19 mouse cellular contexts compared by ENCODE assay signal in the genomic region with DNA sequence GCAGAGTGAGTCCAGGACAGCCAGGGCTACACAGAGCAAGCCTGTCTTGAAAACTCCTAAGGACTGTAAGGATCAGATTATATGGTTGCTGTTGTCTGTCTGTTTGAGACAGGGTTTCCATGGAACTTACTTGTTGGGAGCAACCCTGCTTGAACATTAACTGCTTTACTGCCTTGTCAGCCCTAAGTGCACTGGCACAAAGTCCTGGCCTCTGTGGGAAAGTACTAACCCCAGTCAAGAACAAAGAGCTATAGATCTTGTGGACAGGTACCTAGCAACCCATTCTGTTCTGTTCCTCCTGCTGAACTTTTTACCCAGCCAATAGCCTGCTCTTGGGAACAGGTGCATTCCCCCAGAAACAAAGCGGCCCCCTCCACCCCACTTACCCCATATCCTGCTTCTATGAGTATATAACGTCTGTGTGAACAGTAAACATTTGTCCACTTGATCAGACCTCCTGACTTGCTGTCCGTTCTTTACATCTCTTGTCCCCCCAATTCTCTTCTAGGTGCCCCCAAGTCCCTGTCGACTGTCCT. TPM values are rescaled to one million over a fixed set of nuclear protein-coding genes. Genes with fewer than 3 reads are reported as not detected.
A peak's percentile ranks its signal among the peaks of the same experiment; 100 is the strongest.
DNase-seq lines count a peak whose midpoint lies in the region; ATAC-seq lines count a peak whose summit lies in the region.
"Had no signal": no experiment of that assay in that cellular context is flagged by ENCODE, and none has a peak within 500 bp of the region (broad histone marks: within the 10 kb centered on the region; RNA-seq: fewer than 3 reads in every experiment).

No protein-coding gene starts in this region.

- ATAC-seq in midbrain, embryonic 11.5 days (ENCODE audit: low FRiP score) = no peak
- ATAC-seq in midbrain, embryonic 15.5 days (replicated peaks) = no peak

- H3K36me3 ChIP-seq in midbrain, embryonic 11.5 days (ENCODE audit: control insufficient read depth, insufficient read depth, low read length) = peaks cover 2% of the 10 kb centered on the region; the same call in 1 of the 2 replicates
- H3K36me3 ChIP-seq in midbrain, embryonic 15.5 days (replicated peaks) = peaks cover 27% of the 10 kb centered on the region; the same call in 1 of the 2 replicates

- no peak overlapping the region for H3K4me3 ChIP-seq in midbrain, embryonic 11.5 days (ENCODE audit: low read depth, low read length)
- no peak overlapping the region for H3K4me3 ChIP-seq in midbrain, embryonic 15.5 days
- H3K4me3 ChIP-seq: heart, adult 2 months; hindbrain, embryonic 15.5 days; liver, embryonic 13.5 days; lung, embryonic 15.5 days; midbrain, embryonic 12.5 days had no signal

- peak; percentile 37 for DNase-seq in midbrain, embryonic 11.5 days (ENCODE audit: low spot score, missing footprints)
- peak; percentile 67 for DNase-seq in kidney, adult 9 months
- peak; percentile 21 to 73 for DNase-seq in kidney, postnatal 25 days
- peak; percentile 69 for DNase-seq in yolk sac, embryonic 10.5 days (ENCODE audit: low spot score)
- DNase-seq in urinary bladder, adult 2 months (ENCODE audit: low spot score) = no peak
- DNase-seq in layer of hippocampus, postnatal 10 days (ENCODE audit: low spot score in 2 of 2) = no peak
- DNase-seq: cerebellum, postnatal 25 days; gastrocnemius, postnatal 10 days; heart, adult 2 months; heart, postnatal 14 days; liver, embryonic 13.5 days; right cerebral cortex, postnatal 14 days had no signal

- no peaks in the 10 kb centered on the region for H3K4me1 ChIP-seq in midbrain, embryonic 11.5 days (ENCODE audit: control insufficient read depth, insufficient read depth, low read length)
- peaks cover 3% of the 10 kb centered on the region for H3K4me1 ChIP-seq in midbrain, embryonic 15.5 days
- H3K4me1 ChIP-seq: lung, embryonic 15.5 days; midbrain, embryonic 12.5 days had no signal

- no peak overlapping the region for H3K27ac ChIP-seq in midbrain, embryonic 11.5 days (ENCODE audit: low read depth, low read length)
- no peak overlapping the region for H3K27ac ChIP-seq in midbrain, embryonic 15.5 days
- H3K27ac ChIP-seq: heart, adult 2 months; hindbrain, embryonic 15.5 days; liver, embryonic 13.5 days; lung, embryonic 15.5 days; macrophage; midbrain, embryonic 12.5 days had no signal

- H3K4me2 ChIP-seq in midbrain, embryonic 11.5 days = no peak overlapping the region
- no peak overlapping the region for H3K4me2 ChIP-seq in midbrain, embryonic 15.5 days
- H3K4me2 ChIP-seq: hindbrain, embryonic 15.5 days; liver, embryonic 13.5 days; lung, embryonic 15.5 days; midbrain, embryonic 12.5 days had no signal

- H3K27me3 ChIP-seq in midbrain, embryonic 11.5 days (ENCODE audit: control insufficient read depth, insufficient read depth, low read length) = no peaks in the 10 kb centered on the region
- H3K27me3 ChIP-seq in midbrain, embryonic 15.5 days (replicated peaks) = no peaks in the 10 kb centered on the region
- H3K27me3 ChIP-seq: hindbrain, embryonic 15.5 days; liver, embryonic 13.5 days; lung, embryonic 15.5 days; midbrain, embryonic 12.5 days had no signal

- 96% methylated on average over 4 of the region's 4 CpGs for WGBS in midbrain, embryonic 11.5 days
- WGBS in midbrain, embryonic 15.5 days = 94% methylated on average over 4 of the region's 4 CpGs

- no peaks in the 10 kb centered on the region for H3K9me3 ChIP-seq in midbrain, embryonic 11.5 days (ENCODE audit: control insufficient read depth, low read length)
- H3K9me3 ChIP-seq in midbrain, embryonic 15.5 days = no peaks in the 10 kb centered on the region
- H3K9me3 ChIP-seq: hindbrain, embryonic 15.5 days; liver, embryonic 13.5 days; lung, embryonic 15.5 days; midbrain, embryonic 12.5 days had no signal

- H3K9ac ChIP-seq in midbrain, embryonic 11.5 days (ENCODE audit: low read length) = no peak overlapping the region
- no peak overlapping the region for H3K9ac ChIP-seq in midbrain, embryonic 15.5 days
- H3K9ac ChIP-seq: hindbrain, embryonic 15.5 days; liver, embryonic 13.5 days; lung, embryonic 15.5 days; midbrain, embryonic 12.5 days had no signal

RNA-seq across cellular contexts. Expression of a gene that starts 14.5 kb away (rescaled TPM):
- 0.95 and 1.5 TPM in 2 replicates for polyA plus RNA-seq in midbrain, embryonic 11.5 days (2014; fragmentation: Nextera tagmentation; extraction: Ambion mirVana)
- 7.0 and 7.8 TPM in 2 replicates for polyA plus RNA-seq in midbrain, embryonic 15.5 days (2015; fragmentation: Nextera tagmentation; extraction: Ambion mirVana)
- 5.9 and 7.1 TPM in 2 replicates for polyA plus RNA-seq in urinary bladder, adult 2 months (2012; rRNA removed)
- 10 to 100 TPM; 41.4 to 42.9 TPM for total RNA-seq in layer of hippocampus, postnatal 10 days (2021)
- polyA plus RNA-seq: macrophage had no signal

RNA-seq across cellular contexts. Expression of a gene that starts 29.5 kb away (rescaled TPM):
- 2.0 and 2.3 TPM in 2 replicates for polyA plus RNA-seq in midbrain, embryonic 11.5 days (2014; fragmentation: Nextera tagmentation; extraction: Ambion mirVana)
- polyA plus RNA-seq in midbrain, embryonic 15.5 days (2015; fragmentation: Nextera tagmentation; extraction: Ambion mirVana) = 76.7 and 78.1 TPM in 2 replicates
- polyA plus RNA-seq in urinary bladder, adult 2 months (2012; rRNA removed) = 0.46 and 0.55 TPM in 2 replicates
- total RNA-seq in layer of hippocampus, postnatal 10 days (2021) = 100 to 1,000 TPM; 910 to 956 TPM
- polyA plus RNA-seq: macrophage had no signal

RNA-seq across cellular contexts. Expression of a gene that starts 38.2 kb away (rescaled TPM):
- polyA plus RNA-seq in midbrain, embryonic 11.5 days (2014; fragmentation: Nextera tagmentation; extraction: Ambion mirVana) = 20.0 and 26.9 TPM in 2 replicates
- 21.8 and 24.4 TPM in 2 replicates for polyA plus RNA-seq in midbrain, embryonic 15.5 days (2015; fragmentation: Nextera tagmentation; extraction: Ambion mirVana)
- 19.8 and 21.7 TPM in 2 replicates for polyA plus RNA-seq in urinary bladder, adult 2 months (2012; rRNA removed)
- total RNA-seq in layer of hippocampus, postnatal 10 days (2021) = 10 to 100 TPM; 36.8 to 37.0 TPM

RNA-seq across cellular contexts. Expression of a gene that starts 38.2 kb away (rescaled TPM):
- polyA plus RNA-seq in midbrain, embryonic 11.5 days (2014; fragmentation: Nextera tagmentation; extraction: Ambion mirVana) = 105 and 106 TPM in 2 replicates
- 114 and 116 TPM in 2 replicates for polyA plus RNA-seq in midbrain, embryonic 15.5 days (2015; fragmentation: Nextera tagmentation; extraction: Ambion mirVana)
- polyA plus RNA-seq in urinary bladder, adult 2 months (2012; rRNA removed) = 36.8 and 38.3 TPM in 2 replicates
- total RNA-seq in layer of hippocampus, postnatal 10 days (2021) = 100 to 1,000 TPM in 1 of 2 experiments, 10 to 100 TPM in 1; 99.0 to 109 TPM

RNA-seq across cellular contexts. Expression of a gene that starts 46.0 kb away (rescaled TPM):
- 0.20 and 0.43 TPM in 2 replicates for polyA plus RNA-seq in midbrain, embryonic 11.5 days (2014; fragmentation: Nextera tagmentation; extraction: Ambion mirVana)
- not detected in 2 replicates for polyA plus RNA-seq in midbrain, embryonic 15.5 days (2015; fragmentation: Nextera tagmentation; extraction: Ambion mirVana)
- 25.3 and 27.2 TPM in 2 replicates for polyA plus RNA-seq in urinary bladder, adult 2 months (2012; rRNA removed)
- not detected for total RNA-seq in layer of hippocampus, postnatal 10 days (2021)
- total RNA-seq: gastrocnemius, postnatal 10 days; heart, adult 2 months; heart, postnatal 14 days; layer of hippocampus, adult 8-10 months; left cerebral cortex, adult 8-10 months had no signal
- polyA plus RNA-seq: hindbrain, embryonic 15.5 days; macrophage had no signal

Comparison
In these comparisons a context has a peak if more than half of its experiments do, and no peak if none do; other contexts are left out.
1. RNA of a gene that starts 29.5 kb away (polyA plus RNA-seq): 76.7 to 78.1 TPM in midbrain, embryonic 15.5 days; 2.0 to 2.3 TPM in midbrain, embryonic 11.5 days and 0.46 to 0.55 TPM in urinary bladder, adult 2 months; every median in the first group is over 10 times any median in the second.
2. DNase-seq: peak in midbrain, embryonic 11.5 days (single experiment), kidney, adult 9 months (single experiment), kidney, postnatal 25 days (2 of 2) and yolk sac, embryonic 10.5 days (single experiment); none in urinary bladder, adult 2 months (single experiment) and layer of hippocampus, postnatal 10 days (0 of 2).